Mouse (Mus musculus): ENCODE data around the gene Tes. TPM values are rescaled to one million over a fixed set of nuclear protein-coding genes. Genes with fewer than 3 reads are reported as not detected.

Gene Tes
- polyA plus RNA-seq, 1 experiment from 2014 or later, result 144 TPM

DNA sequence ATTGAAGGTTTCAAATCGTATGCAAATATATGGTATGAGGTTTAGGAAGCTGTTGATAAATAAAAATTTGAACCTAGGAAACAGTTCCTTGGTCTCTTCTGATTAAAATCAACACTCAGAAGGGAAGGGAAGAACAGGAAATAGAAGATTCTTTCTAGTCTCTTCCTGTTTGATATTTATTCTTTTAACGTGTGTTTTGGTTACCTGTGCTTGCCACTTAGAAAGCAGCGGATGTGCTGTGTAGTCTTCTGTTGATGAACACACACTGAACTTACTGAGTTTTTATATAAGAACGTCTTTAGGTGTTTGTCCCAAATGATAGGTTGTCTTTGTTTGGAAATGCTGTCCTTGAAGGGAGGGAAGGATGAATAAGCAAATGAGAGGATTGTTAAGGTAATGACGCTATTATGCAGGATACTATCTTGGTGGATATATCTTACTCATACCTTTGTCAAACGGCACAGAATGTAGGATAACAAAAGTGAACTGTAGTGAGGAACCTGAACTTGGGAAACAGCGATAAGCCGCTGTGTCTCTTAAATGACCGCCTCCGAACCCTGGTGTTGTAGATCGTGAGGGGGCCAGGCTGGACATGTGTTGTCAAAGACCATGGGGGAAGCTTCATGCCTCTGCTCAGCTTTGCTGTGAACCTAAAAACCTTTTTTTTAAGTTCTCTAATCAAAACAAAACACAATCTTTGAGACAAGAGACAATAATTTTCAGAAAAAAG lies 1.4 kb downstream of the Tes start:
- peak overlapping the region; percentile 84 for H3K4me3 ChIP-seq (ENCODE audit: low read depth, low read length)
- 0 out of 2 replicates have a peak overlapping the region, but pooled peaks have one; percentile 18 for H3K9ac ChIP-seq (replicated peaks; ENCODE audit: low read depth, low read length)
- H3K27ac ChIP-seq (ENCODE audit: low read length), result no peak overlapping the region
- H3K9me3 ChIP-seq (ENCODE audit: control insufficient read depth, low read depth, low read length), result no peaks in the 10 kb centered on the region
- no peaks in the 10 kb centered on the region for H3K27me3 ChIP-seq (ENCODE audit: control insufficient read depth, insufficient read depth, low read length)
- no peaks in the 10 kb centered on the region for H3K36me3 ChIP-seq (ENCODE audit: control insufficient read depth, insufficient read depth, low read length)
- H3K4me1 ChIP-seq (ENCODE audit: control insufficient read depth, insufficient read depth, low read length), result peaks cover 20% of the 10 kb centered on the region
- peak overlapping the region; percentile 70 for H3K4me2 ChIP-seq (replicated peaks; ENCODE audit: low read depth, low read length)
- WGBS, result 41% methylated on average over 11 of the region's 11 CpGs
- no peak for ATAC-seq (ENCODE audit: insufficient number of reproducible peaks, insufficient read depth, low FRiP score, low read depth)

DNA sequence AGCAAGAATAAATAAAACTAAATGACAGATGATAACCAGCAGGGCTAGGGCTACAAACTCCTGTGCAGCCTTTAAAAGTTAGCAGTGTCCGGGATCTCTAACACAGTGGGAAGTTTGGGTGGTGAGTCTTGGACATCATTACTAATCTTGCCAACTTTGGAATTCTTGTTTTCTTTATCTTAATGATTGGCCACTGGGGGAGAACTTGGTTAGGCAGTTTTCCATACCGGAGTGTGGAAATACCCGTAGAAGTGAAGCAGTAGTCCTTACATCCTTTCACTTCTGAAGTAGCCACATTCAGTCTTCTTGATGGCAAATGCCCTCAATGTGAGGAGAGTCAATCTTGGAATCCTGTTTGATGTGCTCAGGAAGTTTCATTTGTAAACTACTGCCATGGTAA lies 7.0 kb downstream of the Tes start:
- Histone ChIP-seq H3K36me3 (ENCODE audit: control insufficient read depth, insufficient read depth, low read length) (no peaks in the 10 kb centered on the region), H3K9me3 (ENCODE audit: control insufficient read depth, low read depth, low read length) (no peaks in the 10 kb centered on the region), H3K9ac (replicated peaks; ENCODE audit: low read depth, low read length) (no peak overlapping the region), H3K4me2 (replicated peaks; ENCODE audit: low read depth, low read length) (no peak overlapping the region), H3K27me3 (ENCODE audit: control insufficient read depth, insufficient read depth, low read length) (no peaks in the 10 kb centered on the region), H3K27ac (ENCODE audit: low read length) (no peak overlapping the region), H3K4me1 (ENCODE audit: control insufficient read depth, insufficient read depth, low read length) (peaks cover 8% of the 10 kb centered on the region; the same call in 1 of the 2 replicates), H3K4me3 (ENCODE audit: low read depth, low read length) (no peak overlapping the region)
- ATAC-seq (ENCODE audit: insufficient number of reproducible peaks, insufficient read depth, low FRiP score, low read depth), result no peak
- WGBS, result 93% methylated on average over 3 of the region's 3 CpGs

DNA sequence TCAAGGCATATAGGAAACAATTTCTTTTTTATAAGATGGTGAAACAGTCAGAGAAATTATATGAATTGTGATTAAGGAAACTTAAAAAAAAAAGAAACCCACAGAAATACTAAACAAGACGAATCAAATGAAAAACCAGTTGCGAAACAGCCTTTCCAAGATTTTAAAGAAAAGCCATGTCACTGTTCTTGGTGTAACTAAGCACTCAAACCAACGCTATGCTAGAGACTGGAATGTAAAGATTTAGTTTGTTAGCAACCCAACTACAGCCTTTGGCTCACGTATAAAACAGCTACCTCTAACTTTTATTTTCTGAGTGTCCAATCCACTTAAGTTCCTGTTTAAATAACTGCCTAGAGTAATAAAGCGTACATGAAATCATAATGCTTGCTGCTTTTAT lies 7.4 kb downstream of the Tes start:
- no peak overlapping the region for H3K9ac ChIP-seq (replicated peaks; ENCODE audit: low read depth, low read length)
- no peak for ATAC-seq (ENCODE audit: insufficient number of reproducible peaks, insufficient read depth, low FRiP score, low read depth)
- 77% methylated on average over 5 of the region's 5 CpGs for WGBS

DNA sequence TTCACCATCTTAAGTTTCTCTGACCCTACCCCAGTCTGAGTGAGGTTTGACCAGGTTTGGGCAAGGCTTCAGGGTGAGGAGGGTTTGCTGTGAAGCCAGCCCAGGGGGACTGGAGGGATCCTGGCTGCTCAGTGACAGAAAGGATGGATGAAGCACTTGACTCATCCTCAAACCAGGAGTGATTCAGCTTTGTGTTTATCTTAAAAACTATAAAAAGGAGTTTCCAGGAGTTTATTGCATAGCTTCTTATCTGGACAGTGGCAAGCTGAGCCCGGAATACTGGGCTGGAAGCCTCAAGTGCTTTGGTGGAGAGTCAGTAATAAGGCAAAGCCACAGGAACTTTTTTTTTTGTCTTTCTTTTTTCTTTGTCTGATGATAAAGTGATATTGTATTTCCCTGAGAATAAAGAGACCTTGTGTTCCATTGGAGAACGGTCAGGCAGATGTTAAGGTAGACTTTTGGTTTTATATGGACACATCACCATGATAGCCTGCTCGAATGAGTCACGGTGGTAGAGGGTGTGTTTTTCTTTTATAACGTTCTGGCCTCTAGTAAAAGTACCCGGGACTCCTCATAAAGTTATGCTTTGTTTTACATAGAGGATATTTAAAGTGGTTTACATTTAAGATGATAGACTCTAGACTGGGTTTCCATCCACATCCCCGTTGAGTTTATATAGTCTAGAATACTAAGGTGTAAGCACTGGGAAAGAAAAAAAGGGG lies 8.0 kb downstream of the Tes start:
- H3K27ac ChIP-seq (ENCODE audit: low read length), result no peak overlapping the region; the same call in 1 of the 2 replicates
- 62% methylated on average over 7 of the region's 7 CpGs for WGBS
- peaks cover 10% of the 10 kb centered on the region; the same call in 1 of the 2 replicates for H3K4me1 ChIP-seq (ENCODE audit: control insufficient read depth, insufficient read depth, low read length)
- no peaks in the 10 kb centered on the region for H3K9me3 ChIP-seq (ENCODE audit: control insufficient read depth, low read depth, low read length)
- H3K27me3 ChIP-seq (ENCODE audit: control insufficient read depth, insufficient read depth, low read length), result no peaks in the 10 kb centered on the region
- H3K36me3 ChIP-seq (ENCODE audit: control insufficient read depth, insufficient read depth, low read length), result no peaks in the 10 kb centered on the region
- no peak overlapping the region for H3K4me3 ChIP-seq (ENCODE audit: low read depth, low read length)
- H3K4me2 ChIP-seq (replicated peaks; ENCODE audit: low read depth, low read length), result no peak overlapping the region
- ATAC-seq (ENCODE audit: insufficient number of reproducible peaks, insufficient read depth, low FRiP score, low read depth), result no peak
- H3K9ac ChIP-seq (replicated peaks; ENCODE audit: low read depth, low read length), result no peak overlapping the region

More for the DNA sequence above, 7.4 kb downstream of the Tes start:
- Histone ChIP-seq H3K9me3 (ENCODE audit: control insufficient read depth, low read depth, low read length) (no peaks in the 10 kb centered on the region), H3K27me3 (ENCODE audit: control insufficient read depth, insufficient read depth, low read length) (no peaks in the 10 kb centered on the region), H3K4me3 (ENCODE audit: low read depth, low read length) (no peak overlapping the region), H3K4me2 (replicated peaks; ENCODE audit: low read depth, low read length) (no peak overlapping the region), H3K27ac (ENCODE audit: low read length) (no peak overlapping the region; the same call in 1 of the 2 replicates), H3K36me3 (ENCODE audit: control insufficient read depth, insufficient read depth, low read length) (no peaks in the 10 kb centered on the region), H3K4me1 (ENCODE audit: control insufficient read depth, insufficient read depth, low read length) (peaks cover 10% of the 10 kb centered on the region; the same call in 1 of the 2 replicates)

DNA sequence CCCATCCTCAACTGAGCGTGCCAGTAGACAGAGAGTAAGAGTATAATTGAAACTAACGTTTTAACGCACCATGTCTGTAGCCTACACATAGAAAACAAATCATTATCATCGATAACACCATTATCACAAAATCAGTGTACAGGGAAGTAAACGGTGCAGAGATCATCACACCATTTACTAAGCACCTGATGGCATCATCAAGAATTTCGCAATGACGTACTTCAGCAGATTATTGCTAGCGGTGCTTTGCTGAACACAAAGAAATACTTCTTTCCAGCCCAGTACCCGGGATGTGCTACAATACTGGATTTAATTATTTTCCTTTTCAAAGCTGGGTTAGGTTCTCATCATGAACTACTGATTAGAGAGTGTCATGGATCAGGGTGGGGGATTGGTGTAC lies 12.3 kb downstream of the Tes start:
- no peak for ATAC-seq (ENCODE audit: insufficient number of reproducible peaks, insufficient read depth, low FRiP score, low read depth)

DNA sequence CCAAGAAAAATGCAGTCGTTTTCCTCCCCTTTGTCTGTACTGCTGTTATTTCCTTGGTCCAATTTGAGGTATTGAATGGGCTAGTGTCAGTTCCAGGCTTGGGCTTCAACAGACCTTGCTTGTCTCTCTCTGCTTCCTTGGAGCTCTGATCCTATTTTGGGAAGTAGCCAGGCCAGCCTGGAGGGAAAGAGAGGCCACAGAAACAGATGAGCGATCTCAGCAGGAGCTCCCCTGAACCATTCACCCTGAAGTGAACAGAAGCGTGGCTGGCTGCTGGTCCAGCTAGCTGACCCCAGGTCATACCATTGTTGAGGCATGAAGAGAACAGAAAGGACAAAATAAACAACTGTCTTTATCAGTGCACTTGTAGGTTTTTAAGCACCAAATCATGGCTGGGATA lies 12.8 kb downstream of the Tes start:
- Histone ChIP-seq H3K4me2 (replicated peaks; ENCODE audit: low read depth, low read length) (no peak overlapping the region), H3K27me3 (ENCODE audit: control insufficient read depth, insufficient read depth, low read length) (no peaks in the 10 kb centered on the region), H3K9ac (replicated peaks; ENCODE audit: low read depth, low read length) (no peak overlapping the region), H3K9me3 (ENCODE audit: control insufficient read depth, low read depth, low read length) (no peaks in the 10 kb centered on the region), H3K27ac (ENCODE audit: low read length) (peak overlapping the region; percentile 44; the same call in 1 of the 2 replicates), H3K4me1 (ENCODE audit: control insufficient read depth, insufficient read depth, low read length) (peaks cover 21% of the 10 kb centered on the region; the same call in 1 of the 2 replicates), H3K36me3 (ENCODE audit: control insufficient read depth, insufficient read depth, low read length) (no peaks in the 10 kb centered on the region), H3K4me3 (ENCODE audit: low read depth, low read length) (no peak overlapping the region)
- ATAC-seq (ENCODE audit: insufficient number of reproducible peaks, insufficient read depth, low FRiP score, low read depth), result no peak
- 20% methylated on average over 3 of the region's 3 CpGs for WGBS

More for the DNA sequence above, 12.3 kb downstream of the Tes start:
- Histone ChIP-seq H3K4me2 (replicated peaks; ENCODE audit: low read depth, low read length) (no peak overlapping the region), H3K27ac (ENCODE audit: low read length) (peak overlapping the region; percentile 44; the same call in 1 of the 2 replicates), H3K36me3 (ENCODE audit: control insufficient read depth, insufficient read depth, low read length) (no peaks in the 10 kb centered on the region), H3K4me1 (ENCODE audit: control insufficient read depth, insufficient read depth, low read length) (peaks cover 21% of the 10 kb centered on the region; the same call in 1 of the 2 replicates), H3K9me3 (ENCODE audit: control insufficient read depth, low read depth, low read length) (no peaks in the 10 kb centered on the region), H3K4me3 (ENCODE audit: low read depth, low read length) (no peak overlapping the region), H3K27me3 (ENCODE audit: control insufficient read depth, insufficient read depth, low read length) (no peaks in the 10 kb centered on the region), H3K9ac (replicated peaks; ENCODE audit: low read depth, low read length) (no peak overlapping the region)
- 82% methylated on average over 9 of the region's 9 CpGs for WGBS

DNA sequence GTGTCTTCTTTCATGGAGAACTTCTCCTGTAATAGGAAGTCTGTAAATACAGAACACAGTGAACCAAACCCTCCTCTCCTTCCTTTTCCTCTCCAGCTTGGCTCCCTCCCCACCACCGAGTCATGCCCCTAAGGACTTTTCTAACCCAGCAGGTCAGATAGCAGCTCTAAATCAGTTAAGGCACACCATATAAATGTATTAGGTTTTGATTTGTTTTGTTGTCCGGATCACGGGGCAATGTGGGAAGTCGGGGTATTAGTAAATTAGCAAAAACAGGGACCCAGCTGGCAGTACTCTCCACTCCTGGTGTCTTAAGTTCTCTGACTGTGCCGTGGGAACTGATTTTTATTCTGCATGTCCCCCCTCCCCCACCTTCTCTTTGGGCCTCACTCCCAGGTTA lies 14.4 kb downstream of the Tes start:
- H3K9me3 ChIP-seq (ENCODE audit: control insufficient read depth, low read depth, low read length), result no peaks in the 10 kb centered on the region
- no peaks in the 10 kb centered on the region for H3K27me3 ChIP-seq (ENCODE audit: control insufficient read depth, insufficient read depth, low read length)
- peaks cover 21% of the 10 kb centered on the region; the same call in 1 of the 2 replicates for H3K4me1 ChIP-seq (ENCODE audit: control insufficient read depth, insufficient read depth, low read length)
- no peaks in the 10 kb centered on the region for H3K36me3 ChIP-seq (ENCODE audit: control insufficient read depth, insufficient read depth, low read length)
- WGBS, result 54% methylated on average over 5 of the region's 5 CpGs
- H3K27ac ChIP-seq (ENCODE audit: low read length), result no peak overlapping the region
- H3K9ac ChIP-seq (replicated peaks; ENCODE audit: low read depth, low read length), result no peak overlapping the region
- H3K4me2 ChIP-seq (replicated peaks; ENCODE audit: low read depth, low read length), result no peak overlapping the region
- no peak overlapping the region for H3K4me3 ChIP-seq (ENCODE audit: low read depth, low read length)
- no peak for ATAC-seq (ENCODE audit: insufficient number of reproducible peaks, insufficient read depth, low FRiP score, low read depth)

DNA sequence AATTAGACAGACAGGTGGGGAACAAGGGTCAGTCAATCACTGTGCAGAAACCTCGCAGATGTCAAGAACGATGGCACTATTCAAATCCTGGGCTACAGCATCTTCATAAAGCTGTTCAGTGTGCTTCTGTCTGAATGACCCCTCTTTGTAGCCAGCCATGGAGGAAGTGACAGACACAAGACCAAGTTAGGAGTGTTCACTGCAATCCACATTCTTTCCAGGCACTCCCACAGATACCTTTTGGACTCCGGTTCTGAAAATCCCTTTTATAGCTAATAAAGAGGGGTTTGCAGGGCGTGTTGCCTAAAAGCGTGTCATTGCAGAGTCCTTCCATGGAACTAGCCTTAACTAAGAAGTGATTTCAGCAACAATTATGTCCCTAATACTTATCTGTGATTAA lies 14.9 kb downstream of the Tes start:
- no peak overlapping the region for H3K9ac ChIP-seq (replicated peaks; ENCODE audit: low read depth, low read length)
- no peaks in the 10 kb centered on the region for H3K27me3 ChIP-seq (ENCODE audit: control insufficient read depth, insufficient read depth, low read length)
- no peak overlapping the region for H3K27ac ChIP-seq (ENCODE audit: low read length)
- no peaks in the 10 kb centered on the region for H3K9me3 ChIP-seq (ENCODE audit: control insufficient read depth, low read depth, low read length)
- no peak overlapping the region for H3K4me3 ChIP-seq (ENCODE audit: low read depth, low read length)
- H3K36me3 ChIP-seq (ENCODE audit: control insufficient read depth, insufficient read depth, low read length), result no peaks in the 10 kb centered on the region
- no peak overlapping the region for H3K4me2 ChIP-seq (replicated peaks; ENCODE audit: low read depth, low read length)
- no peak for ATAC-seq (ENCODE audit: insufficient number of reproducible peaks, insufficient read depth, low FRiP score, low read depth)
- 62% methylated on average over 5 of the region's 5 CpGs for WGBS
- peaks cover 23% of the 10 kb centered on the region; the same call in 1 of the 2 replicates for H3K4me1 ChIP-seq (ENCODE audit: control insufficient read depth, insufficient read depth, low read length)

All from stomach, embryonic 14.5 days (tissue).